In genomic region chr7:19257390-19258022, GRCm38 (mm10) we compare ENCODE assay signal across 7 mouse cellular contexts. TPM values are rescaled to one million over a fixed set of nuclear protein-coding genes. Genes with fewer than 3 reads are reported as not detected.
DNase-seq lines count a peak whose midpoint lies in the region; ATAC-seq and TF ChIP-seq lines count a peak whose summit lies in the region.

No protein-coding gene starts in this region.

- H3K4me2 ChIP-seq in midbrain, embryonic 16.5 days (ENCODE audit: low read length): no peak overlapping the region
- H3K4me2 ChIP-seq in stomach, embryonic 15.5 days: no peak overlapping the region

- H3K9ac ChIP-seq in heart, adult 2 months (ENCODE audit: low read depth, low read length): no peak overlapping the region
- no peak overlapping the region for H3K9ac ChIP-seq in liver, adult 2 months (ENCODE audit: low read depth, low read length)
- no peak overlapping the region for H3K9ac ChIP-seq in midbrain, embryonic 16.5 days (ENCODE audit: low read depth, low read length)
- H3K9ac ChIP-seq in stomach, embryonic 15.5 days: no peak overlapping the region

- peak; percentile 90 for DNase-seq in WW6 (ENCODE audit: low read depth, low spot score)
- DNase-seq in embryo, embryonic 11 days: peak; percentile 83
- DNase-seq in heart, adult 2 months: peak; percentile 74 to 82
- peak; percentile 81 for DNase-seq in kidney, adult 11 months
- peak; percentile 59 for DNase-seq in liver, adult 2 months (ENCODE audit: extremely low read depth, low read depth, low spot score)

- no peaks in the 10 kb centered on the region for H3K79me2 ChIP-seq in heart, adult 2 months (replicated peaks; ENCODE audit: control insufficient read depth, insufficient read depth, low read length)
- no peaks in the 10 kb centered on the region for H3K79me2 ChIP-seq in liver, adult 2 months (ENCODE audit: control insufficient read depth, insufficient read depth, low read length)

- 36% methylated on average over 11 of the region's 11 CpGs for WGBS in heart, adult 2 months
- 65% methylated on average over 11 of the region's 11 CpGs for WGBS in liver, adult 2 months
- 34% methylated on average over 11 of the region's 11 CpGs for WGBS in midbrain, embryonic 16.5 days
- WGBS in stomach, embryonic 15.5 days: 38% methylated on average over 11 of the region's 11 CpGs

- 0 out of 2 replicates have a peak, but pooled peaks have one; percentile 43 for ATAC-seq in midbrain, embryonic 16.5 days
- peak; percentile 85 for ATAC-seq in stomach, embryonic 15.5 days (ENCODE audit: insufficient read depth, low FRiP score, low read depth)

- no peak for TF ChIP-seq POLR2A in heart, adult 2 months (IDR thresholded peaks at IDR 0.05; ENCODE audit: insufficient read depth, low read depth, low read length)
- TF ChIP-seq POLR2A in liver, adult 2 months (IDR thresholded peaks at IDR 0.05; ENCODE audit: extremely low read depth, insufficient read depth, low read length): no peak

- H3K4me3 ChIP-seq in heart, adult 2 months: no peak overlapping the region
- H3K4me3 ChIP-seq in liver, adult 2 months (ENCODE audit: insufficient read depth, low read depth, low read length): no peak overlapping the region
- no peak overlapping the region for H3K4me3 ChIP-seq in midbrain, embryonic 16.5 days (ENCODE audit: low read depth, low read length)
- H3K4me3 ChIP-seq in stomach, embryonic 15.5 days (replicated peaks): no peak overlapping the region

- H3K27ac ChIP-seq in heart, adult 2 months: peak overlapping the region; percentile 34; the same call in 1 of the 2 replicates
- no peak overlapping the region for H3K27ac ChIP-seq in liver, adult 2 months (replicated peaks; ENCODE audit: insufficient read depth, low read depth, low read length)
- H3K27ac ChIP-seq in midbrain, embryonic 16.5 days (ENCODE audit: low read length): no peak overlapping the region
- 0 out of 2 replicates have a peak overlapping the region, but pooled peaks have one; percentile 6 for H3K27ac ChIP-seq in stomach, embryonic 15.5 days

- 0 out of 2 replicates have a peak, but pooled peaks have one; percentile 26 for TF ChIP-seq EP300 in heart, adult 2 months (IDR thresholded peaks at IDR 0.05; ENCODE audit: insufficient read depth, low read depth, low read length)

- no peaks in the 10 kb centered on the region for H3K9me3 ChIP-seq in midbrain, embryonic 16.5 days (replicated peaks; ENCODE audit: control insufficient read depth, low read length, poor library complexity, severe bottlenecking)
- no peaks in the 10 kb centered on the region for H3K9me3 ChIP-seq in stomach, embryonic 15.5 days

- intact Hi-C loops in heart, adult 2 months (cut with DNase I): no loop called here

- peaks cover 8% of the 10 kb centered on the region; the same call in 1 of the 2 replicates for H3K36me3 ChIP-seq in heart, adult 2 months (ENCODE audit: control insufficient read depth, insufficient read depth, low read length)
- peaks cover 23% of the 10 kb centered on the region for H3K36me3 ChIP-seq in liver, adult 2 months (ENCODE audit: control insufficient read depth, insufficient read depth, low read length)
- H3K36me3 ChIP-seq in midbrain, embryonic 16.5 days (ENCODE audit: control insufficient read depth, insufficient read depth, low read length): peaks cover 36% of the 10 kb centered on the region
- peaks cover 56% of the 10 kb centered on the region for H3K36me3 ChIP-seq in stomach, embryonic 15.5 days

- no peaks in the 10 kb centered on the region for H3K27me3 ChIP-seq in heart, adult 2 months (ENCODE audit: control insufficient read depth, insufficient read depth, low read length)
- no peaks in the 10 kb centered on the region for H3K27me3 ChIP-seq in liver, adult 2 months (ENCODE audit: control insufficient read depth, insufficient read depth, low read length)
- H3K27me3 ChIP-seq in midbrain, embryonic 16.5 days (ENCODE audit: control insufficient read depth, insufficient read depth, low read depth, low read length): no peaks in the 10 kb centered on the region
- no peaks in the 10 kb centered on the region for H3K27me3 ChIP-seq in stomach, embryonic 15.5 days (replicated peaks)

- TF ChIP-seq CTCF in heart, adult 2 months (IDR thresholded peaks at IDR 0.05): no peak
- TF ChIP-seq CTCF in liver, adult 2 months (IDR thresholded peaks at IDR 0.05; ENCODE audit: low read depth, low read length): no peak

- H3K4me1 ChIP-seq in heart, adult 2 months (ENCODE audit: control insufficient read depth, insufficient read depth, low read length): peaks cover 2% of the 10 kb centered on the region; the same call in 1 of the 2 replicates
- H3K4me1 ChIP-seq in liver, adult 2 months (ENCODE audit: control insufficient read depth, insufficient read depth, low read length): no peaks in the 10 kb centered on the region
- H3K4me1 ChIP-seq in midbrain, embryonic 16.5 days (ENCODE audit: control insufficient read depth, insufficient read depth, low read length): no peaks in the 10 kb centered on the region
- 0 out of 2 replicates have a peak, but pooled peaks cover 3% of the 10 kb centered on the region for H3K4me1 ChIP-seq in stomach, embryonic 15.5 days

RNA-seq across cellular contexts. Expression of gene Vasp, which starts 14.1 kb away (rescaled TPM):
- 10 to 100 TPM; 25.1 to 30.8 TPM for total RNA-seq in heart, adult 2 months (2021)
- 43.3 and 51.5 TPM in 2 replicates for polyA plus RNA-seq in heart, adult 2 months (2012; rRNA removed)
- 6.3 and 11.3 TPM in 2 replicates for total RNA-seq in liver, adult 2 months (2014; rRNA removed)
- 24.2 and 37.1 TPM in 2 replicates for polyA plus RNA-seq in liver, adult 2 months (2012; rRNA removed)
- polyA plus RNA-seq in midbrain, embryonic 16.5 days (2015; fragmentation: Nextera tagmentation; extraction: Ambion mirVana): 35.5 and 40.9 TPM in 2 replicates
- 106 and 111 TPM in 2 replicates for polyA plus RNA-seq in stomach, embryonic 15.5 days (2015; fragmentation: Nextera tagmentation; extraction: Ambion mirVana)

RNA-seq across cellular contexts. Expression of gene Ppm1n, which starts 22.4 kb away (rescaled TPM):
- under 1 TPM in 1 of 2 experiments, not detected in 1; 0.21 TPM for total RNA-seq in heart, adult 2 months (2021)
- 0.09 and 0.33 TPM in 2 replicates for polyA plus RNA-seq in heart, adult 2 months (2012; rRNA removed)
- total RNA-seq in liver, adult 2 months (2014; rRNA removed): 0.20 TPM in 1 of 2 replicates, not detected in the other
- polyA plus RNA-seq in liver, adult 2 months (2012; rRNA removed): 0.13 TPM in 1 of 2 replicates, not detected in the other
- 1.5 and 1.6 TPM in 2 replicates for polyA plus RNA-seq in midbrain, embryonic 16.5 days (2015; fragmentation: Nextera tagmentation; extraction: Ambion mirVana)
- 0.21 and 0.33 TPM in 2 replicates for polyA plus RNA-seq in stomach, embryonic 15.5 days (2015; fragmentation: Nextera tagmentation; extraction: Ambion mirVana)

RNA-seq across cellular contexts. Expression of gene Rtn2, which starts 24.9 kb away (rescaled TPM):
- total RNA-seq in heart, adult 2 months (2021): 100 to 1,000 TPM; 114 to 136 TPM
- polyA plus RNA-seq in heart, adult 2 months (2012; rRNA removed): 273 and 340 TPM in 2 replicates
- total RNA-seq in liver, adult 2 months (2014; rRNA removed): 0.27 and 0.65 TPM in 2 replicates
- polyA plus RNA-seq in liver, adult 2 months (2012; rRNA removed): 0.62 and 1.1 TPM in 2 replicates
- 111 and 114 TPM in 2 replicates for polyA plus RNA-seq in midbrain, embryonic 16.5 days (2015; fragmentation: Nextera tagmentation; extraction: Ambion mirVana)
- 10.6 and 13.9 TPM in 2 replicates for polyA plus RNA-seq in stomach, embryonic 15.5 days (2015; fragmentation: Nextera tagmentation; extraction: Ambion mirVana)

RNA-seq across cellular contexts. Expression of gene Opa3, which starts 29.4 kb away (rescaled TPM):
- total RNA-seq in heart, adult 2 months (2021): 10 to 100 TPM; 59.9 to 66.0 TPM
- 64.6 and 91.3 TPM in 2 replicates for polyA plus RNA-seq in heart, adult 2 months (2012; rRNA removed)
- total RNA-seq in liver, adult 2 months (2014; rRNA removed): 12.9 and 16.0 TPM in 2 replicates
- polyA plus RNA-seq in liver, adult 2 months (2012; rRNA removed): 34.1 and 40.4 TPM in 2 replicates
- 33.8 and 36.5 TPM in 2 replicates for polyA plus RNA-seq in midbrain, embryonic 16.5 days (2015; fragmentation: Nextera tagmentation; extraction: Ambion mirVana)
- polyA plus RNA-seq in stomach, embryonic 15.5 days (2015; fragmentation: Nextera tagmentation; extraction: Ambion mirVana): 32.3 and 34.5 TPM in 2 replicates

RNA-seq across cellular contexts. Expression of gene Gpr4, which starts 45.2 kb away (rescaled TPM):
- total RNA-seq in heart, adult 2 months (2021): 1 to 10 TPM; 6.8 to 7.2 TPM
- polyA plus RNA-seq in heart, adult 2 months (2012; rRNA removed): 17.1 and 22.0 TPM in 2 replicates
- 0.09 and 0.40 TPM in 2 replicates for total RNA-seq in liver, adult 2 months (2014; rRNA removed)
- 1.8 and 2.7 TPM in 2 replicates for polyA plus RNA-seq in liver, adult 2 months (2012; rRNA removed)
- polyA plus RNA-seq in midbrain, embryonic 16.5 days (2015; fragmentation: Nextera tagmentation; extraction: Ambion mirVana): 3.4 and 4.5 TPM in 2 replicates
- polyA plus RNA-seq in stomach, embryonic 15.5 days (2015; fragmentation: Nextera tagmentation; extraction: Ambion mirVana): 1.5 and 1.6 TPM in 2 replicates

Comparison
In these comparisons a context has a peak if more than half of its experiments do, and no peak if none do; other contexts are left out.
1. H3K27ac ChIP-seq: peak in heart, adult 2 months (single experiment) and stomach, embryonic 15.5 days (single experiment); none in liver, adult 2 months (single experiment) and midbrain, embryonic 16.5 days (single experiment).
2. Peak in every context shown above with its lines, with median percentiles within 50 percentile points of each other: DNase-seq.